Mouse (Mus musculus) olfactory bulb, adult 2 months (tissue): ENCODE measurements at regions not wholly inside any gene's neighbourhood (a gene's known extent, or its start where the extent isn't known, plus 50 kb on each side); places are given as distances from the start of the nearest gene placed in this dataset.

Experiments
- CTCF ChIP-seq: fragments of 200-500 bp; IDR thresholded peaks from 2 replicates; pipeline ENCODE4 v1.5.1; 2012; ENCODE audit warnings: low read depth, mild to moderate bottlenecking, low read length, moderate library complexity; ENCODE audit not compliant: insufficient read depth
- POLR2A ChIP-seq: fragments of 200-500 bp; IDR thresholded peaks from 2 replicates; pipeline ENCODE4 v1.6.1; 2012; ENCODE audit warnings: mild to moderate bottlenecking, low read depth, low read length, moderate library complexity; ENCODE audit not compliant: insufficient read depth

GRCm38 (mm10) chr5:85780730-85781454 lies 284.5 kb downstream of the Cenpc1 start:
- TF ChIP-seq CTCF (no peak), POLR2A (no peak)
